Mouse (Mus musculus): ENCODE results near the gene Hist1h1t. TPM values are rescaled to one million over a fixed set of nuclear protein-coding genes. Genes with fewer than 3 reads are reported as not detected.
A peak's percentile ranks its signal among the peaks of the same experiment; 100 is the strongest.
"Not testable (repeated sequence)": the region's sequence is repeated elsewhere in the genome, so short reads cannot be mapped to it uniquely, and the experiment has no call there.

The Hist1h1t gene
- polyA plus RNA-seq, 1 experiment = not detected

GRCm38 (mm10) chr13:23708654-23709053 lies 13.0 kb downstream of the Hist1h1t start:
- TF ChIP-seq POLR2A (IDR thresholded peaks at IDR 0.05; ENCODE audit: low read depth, low read length) (no peak), CTCF (IDR thresholded peaks at IDR 0.05; ENCODE audit: extremely low read depth, insufficient read length, insufficient replicate concordance, low read depth, low read length) (no peak)
- H3K27ac ChIP-seq (ENCODE audit: insufficient read depth, low read depth, low read length) = no peak overlapping the region
- no peaks in the 10 kb centered on the region for H3K36me3 ChIP-seq (ENCODE audit: control insufficient read depth, insufficient read depth, low read length)
- H3K4me1 ChIP-seq (ENCODE audit: control insufficient read depth, insufficient read depth, insufficient read length, low read length) = no peaks in the 10 kb centered on the region; the same call in 1 of the 2 replicates
- no peak overlapping the region for H3K4me3 ChIP-seq (ENCODE audit: low read depth, low read length)
- no peaks in the 10 kb centered on the region for H3K27me3 ChIP-seq (ENCODE audit: control insufficient read depth, insufficient read depth, low read length)
- WGBS = 57% methylated on average over 4 of the region's 4 CpGs

DNA sequence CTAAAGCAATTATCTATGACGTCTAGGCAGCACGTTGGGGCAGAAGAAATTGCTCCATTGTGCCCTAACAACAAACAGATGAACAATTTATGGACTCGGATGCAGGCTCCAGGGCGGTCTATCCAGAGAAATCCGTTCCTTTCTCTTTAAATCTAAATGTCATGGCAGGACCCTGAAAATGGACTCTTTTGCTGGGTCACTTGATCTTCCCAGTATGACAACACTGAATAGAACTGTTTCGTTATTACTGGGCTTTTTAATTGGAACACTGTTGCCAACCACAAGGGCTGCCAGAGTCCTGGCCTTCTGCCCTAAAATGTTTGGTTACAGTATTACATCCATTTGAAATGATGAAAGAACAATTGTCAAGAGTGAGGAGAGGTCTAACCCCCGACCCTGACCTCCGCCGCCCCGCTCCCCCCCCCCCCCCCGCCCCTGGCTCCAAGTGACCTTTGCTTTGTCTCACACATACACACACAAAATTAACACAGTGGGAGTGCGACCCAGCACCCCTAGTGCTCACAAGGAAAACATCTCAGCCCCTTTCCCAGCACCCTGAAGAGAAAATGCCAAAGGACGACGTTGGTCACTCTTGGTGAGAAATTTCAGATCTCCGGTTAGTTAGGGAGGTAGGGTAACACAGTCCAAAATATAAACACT lies 14.2 kb downstream of the Hist1h1t start:
- Histone ChIP-seq H3K4me1 (ENCODE audit: control insufficient read depth, insufficient read depth, insufficient read length, low read length) (no peaks in the 10 kb centered on the region; the same call in 1 of the 2 replicates), H3K4me3 (ENCODE audit: low read depth, low read length) (peak overlapping the region; percentile 73), H3K36me3 (ENCODE audit: control insufficient read depth, insufficient read depth, low read length) (no peaks in the 10 kb centered on the region), H3K27me3 (ENCODE audit: control insufficient read depth, insufficient read depth, low read length) (no peaks in the 10 kb centered on the region), H3K27ac (ENCODE audit: insufficient read depth, low read depth, low read length) (peak overlapping the region; percentile 61)
- TF ChIP-seq CTCF (IDR thresholded peaks at IDR 0.05; ENCODE audit: extremely low read depth, insufficient read length, insufficient replicate concordance, low read depth, low read length) (no peak), POLR2A (IDR thresholded peaks at IDR 0.05; ENCODE audit: low read depth, low read length) (no peak)
- 18% methylated on average over 15 of the region's 15 CpGs for WGBS

DNA sequence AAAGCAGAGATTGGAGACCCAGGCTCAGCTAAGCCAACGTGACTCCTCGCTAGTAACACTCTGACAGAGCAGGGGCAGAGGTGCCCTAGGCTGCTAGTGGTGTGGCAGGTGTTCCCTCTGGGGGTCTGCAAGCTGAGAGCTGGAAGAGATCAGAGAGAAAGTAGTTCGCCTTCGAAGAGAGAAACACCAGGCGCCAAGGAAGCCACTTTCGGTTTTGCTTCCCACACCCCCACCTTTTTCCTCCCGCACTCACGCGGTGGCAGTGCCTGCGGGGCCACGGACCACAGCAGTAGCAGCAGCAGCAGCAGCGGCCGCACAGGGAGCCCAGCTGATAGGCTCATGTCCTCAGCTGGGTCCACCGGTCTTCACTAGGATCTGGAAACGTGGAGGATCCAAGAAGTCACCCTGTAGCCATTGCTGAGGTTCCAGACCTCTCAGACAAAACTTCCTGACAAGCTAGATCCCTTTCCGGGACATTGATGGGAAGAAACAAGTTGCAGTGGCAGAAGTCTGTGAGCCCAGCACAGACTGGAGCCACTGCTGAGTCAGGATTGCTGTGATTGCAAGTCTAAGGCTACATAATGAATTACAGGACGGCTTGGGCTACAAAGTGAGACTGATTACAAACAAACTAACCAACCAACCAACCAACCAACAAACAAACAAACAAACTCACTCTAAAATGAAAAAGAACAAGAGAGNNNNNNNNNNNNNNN lies 14.9 kb downstream of the Hist1h1t start, which contains the start of gene Hfe:
TSS of gene Hfe (minus strand) at position 481 of the 716 bp plus-strand sequence.
- Histone ChIP-seq H3K36me3 (ENCODE audit: control insufficient read depth, insufficient read depth, low read length) (no peaks in the 10 kb centered on the region), H3K27me3 (ENCODE audit: control insufficient read depth, insufficient read depth, low read length) (no peaks in the 10 kb centered on the region), H3K4me3 (ENCODE audit: low read depth, low read length) (peak within 1 kb of the TSS; percentile 73), H3K27ac (ENCODE audit: insufficient read depth, low read depth, low read length) (peak within 1 kb of the TSS; percentile 61), H3K4me1 (ENCODE audit: control insufficient read depth, insufficient read depth, insufficient read length, low read length) (no peaks in the 10 kb centered on the region; the same call in 1 of the 2 replicates)
- TF ChIP-seq POLR2A (IDR thresholded peaks at IDR 0.05; ENCODE audit: low read depth, low read length) = 0 out of 2 replicates have a peak, but pooled peaks have one; percentile 42
- no peak for TF ChIP-seq CTCF (IDR thresholded peaks at IDR 0.05; ENCODE audit: extremely low read depth, insufficient read length, insufficient replicate concordance, low read depth, low read length)
- 2% methylated on average over 17 of the region's 17 CpGs for WGBS

- Histone ChIP-seq H3K27ac (ENCODE audit: insufficient read depth, low read depth, low read length) (no peak overlapping the region), H3K36me3 (ENCODE audit: control insufficient read depth, insufficient read depth, low read length) (no peaks in the 10 kb centered on the region), H3K27me3 (ENCODE audit: control insufficient read depth, insufficient read depth, low read length) (no peaks in the 10 kb centered on the region), H3K4me3 (ENCODE audit: low read depth, low read length) (no peak overlapping the region), H3K4me1 (ENCODE audit: control insufficient read depth, insufficient read depth, insufficient read length, low read length) (no peaks in the 10 kb centered on the region)
- TF ChIP-seq CTCF (IDR thresholded peaks at IDR 0.05; ENCODE audit: extremely low read depth, insufficient read length, insufficient replicate concordance, low read depth, low read length) = no peak
- TF ChIP-seq POLR2A (IDR thresholded peaks at IDR 0.05; ENCODE audit: low read depth, low read length) = no peak
- WGBS = 71% methylated on average over 5 of the region's 5 CpGs
Measured at GRCm38 (mm10) chr13:23716261-23717042, 20.8 kb downstream of the Hist1h1t start.

DNA sequence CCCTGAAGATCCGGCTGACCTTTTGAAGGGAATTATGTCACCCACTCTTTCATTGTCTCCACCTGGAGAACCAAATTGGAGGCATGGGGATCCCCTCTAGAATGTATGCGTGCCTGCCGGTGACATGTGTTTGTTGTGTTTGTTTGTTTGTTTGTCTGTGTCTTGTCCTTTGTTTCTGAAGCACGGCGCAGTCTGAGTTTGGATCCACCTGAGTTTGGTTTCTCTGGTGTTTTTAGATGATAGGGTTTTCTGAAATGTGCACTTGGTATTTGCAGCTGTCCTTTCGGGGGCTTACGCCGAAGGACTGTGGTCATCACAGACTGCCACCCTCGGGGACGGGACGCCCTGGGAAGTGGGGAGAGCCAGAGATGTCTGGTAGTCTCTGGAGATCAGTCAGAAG lies 21.6 kb downstream of the Hist1h1t start:
- Histone ChIP-seq H3K27me3 (ENCODE audit: control insufficient read depth, insufficient read depth, low read length) (no peaks in the 10 kb centered on the region), H3K36me3 (ENCODE audit: control insufficient read depth, insufficient read depth, low read length) (no peaks in the 10 kb centered on the region), H3K27ac (ENCODE audit: insufficient read depth, low read depth, low read length) (peak overlapping the region; percentile 53), H3K4me3 (ENCODE audit: low read depth, low read length) (no peak overlapping the region), H3K4me1 (ENCODE audit: control insufficient read depth, insufficient read depth, insufficient read length, low read length) (no peaks in the 10 kb centered on the region)
- TF ChIP-seq POLR2A (IDR thresholded peaks at IDR 0.05; ENCODE audit: low read depth, low read length) = no peak
- no peak for TF ChIP-seq CTCF (IDR thresholded peaks at IDR 0.05; ENCODE audit: extremely low read depth, insufficient read length, insufficient replicate concordance, low read depth, low read length)
- WGBS = 75% methylated on average over 11 of the region's 11 CpGs

DNA sequence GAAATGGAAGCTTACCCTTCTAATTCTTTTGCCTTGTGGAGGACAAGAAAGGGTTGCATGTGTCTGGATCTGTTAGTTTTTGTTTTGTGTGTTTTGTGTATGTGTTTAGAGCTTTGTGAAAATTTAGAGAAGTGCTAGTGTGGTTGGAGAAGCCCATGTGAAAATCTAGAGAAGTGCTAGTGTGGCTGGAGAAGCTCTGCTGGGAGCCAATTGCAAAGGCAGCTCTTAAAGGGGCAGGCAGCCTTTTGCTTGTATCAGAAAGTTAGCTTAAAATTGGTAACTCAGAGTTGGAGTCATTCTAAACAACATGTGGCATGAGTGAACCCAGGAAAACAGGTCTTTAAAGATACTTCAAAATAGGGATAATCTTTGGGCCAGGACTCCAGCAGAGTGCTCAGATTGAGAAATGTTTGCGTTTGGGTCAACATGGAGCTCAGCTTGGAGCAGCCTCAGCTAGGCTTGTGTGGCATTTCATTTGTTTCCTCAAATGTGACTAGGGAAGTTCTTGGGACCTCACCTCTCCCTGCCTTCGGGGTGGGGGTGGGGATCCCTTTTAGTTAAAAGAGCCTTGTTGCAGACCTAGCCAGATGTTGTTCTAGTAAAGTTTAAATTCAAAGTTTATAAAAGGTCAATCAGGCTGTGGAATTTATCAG lies 22.1 kb downstream of the Hist1h1t start:
- not testable (repeated sequence) for H3K36me3 ChIP-seq (ENCODE audit: control insufficient read depth, insufficient read depth, low read length); H3K27me3 ChIP-seq (ENCODE audit: control insufficient read depth, insufficient read depth, low read length); H3K4me3 ChIP-seq (ENCODE audit: low read depth, low read length); H3K4me1 ChIP-seq (ENCODE audit: control insufficient read depth, insufficient read depth, insufficient read length, low read length)
- peak overlapping the region; percentile 53 for H3K27ac ChIP-seq (ENCODE audit: insufficient read depth, low read depth, low read length)
- whole genome bisulfite sequencing = 31% methylated on average over 2 of the region's 2 CpGs
